Mouse (Mus musculus) hindbrain, embryonic 14.5 days (tissue): ENCODE data around the gene Tex48. TPM values are rescaled to one million over a fixed set of nuclear protein-coding genes. Genes with fewer than 3 reads are reported as not detected.

Experiments
- ATAC-seq: fragments of 200-750 bp; cut with Nextera tagmentation; 2 replicates; pipeline ENCODE4 v1.8.0; 2017; ENCODE audit warnings: moderate number of reproducible peaks, mild to moderate bottlenecking, moderate TSS enrichment, moderate library complexity; ENCODE audit not compliant: low FRiP score
- DNase-seq: peaks from one replicate; pipeline ENCODE4 v3.0.0-alpha.2; 2015; ENCODE audit warnings: low spot score
- H3K27ac ChIP-seq: fragments of 300-500 bp; sonication (generic); 2 replicates; pipeline ENCODE4 v1.5.1; 2014; ENCODE audit warnings: mild to moderate bottlenecking, moderate library complexity
- H3K27me3 ChIP-seq: fragments of 300-500 bp; sonication (generic); 2 replicates; pipeline ENCODE4 v1.6.1; 2014; ENCODE audit warnings: mild to moderate bottlenecking, low read length, mixed read lengths; ENCODE audit not compliant: control insufficient read depth, insufficient read depth
- H3K36me3 ChIP-seq: fragments of 300-500 bp; sonication (generic); replicated peaks from 2 replicates; pipeline ENCODE4 v1.6.1; 2014; ENCODE audit not compliant: control insufficient read depth, insufficient read depth
- H3K4me1 ChIP-seq: fragments of 300-500 bp; sonication (generic); replicated peaks from 2 replicates; pipeline ENCODE4 v1.6.1; 2014; ENCODE audit warnings: antibody characterized with exemption, low read length, mixed read lengths; ENCODE audit not compliant: control insufficient read depth, insufficient read depth
- H3K4me2 ChIP-seq: fragments of 300-500 bp; sonication (generic); replicated peaks from 2 replicates; pipeline ENCODE4 v1.6.1; 2014; ENCODE audit warnings: mild to moderate bottlenecking, moderate library complexity
- H3K4me3 ChIP-seq: fragments of 300-500 bp; sonication (generic); replicated peaks from 2 replicates; pipeline ENCODE4 v1.5.1; 2014; ENCODE audit warnings: mild to moderate bottlenecking, low read length
- H3K9ac ChIP-seq: fragments of 300-500 bp; sonication (generic); 2 replicates; pipeline ENCODE4 v1.6.1; 2014
- H3K9me3 ChIP-seq: fragments of 300-500 bp; sonication (generic); 2 replicates; pipeline ENCODE4 v1.6.1; 2016; ENCODE audit warnings: low read length; ENCODE audit not compliant: control insufficient read depth
- WGBS: fragments of 180-500 bp; shearing (Covaris S2); extraction: QIAGEN DNeasy Blood & Tissue Kit; methylation state at CpG from one replicate; pipeline ENCODE4 v1.1.7; 2014; 5-methylcytosine and 5-hydroxymethylcytosine counted together
- polyA plus RNA-seq: library from polyadenylated mRNA; unstranded; fragments of >200 nt; fragmentation: Nextera tagmentation; extraction: Ambion mirVana; gene quantifications from 2 replicates; pipeline ENCODE4 v1.2.1, GENCODE M21; 2014

The Tex48 gene
- not detected in 2 replicates for polyA plus RNA-seq

- Histone ChIP-seq H3K9me3 (no peaks in the 10 kb centered on the region), H3K4me3 (no peak within 1 kb of the TSS), H3K9ac (no peak within 1 kb of the TSS), H3K4me2 (no peak within 1 kb of the TSS), H3K4me1 (no peaks in the 10 kb centered on the region), H3K27me3 (no peaks in the 10 kb centered on the region), H3K36me3 (no peaks in the 10 kb centered on the region), H3K27ac (no peak within 1 kb of the TSS)
- WGBS: 55% methylated on average over 5 of the region's 5 CpGs
- no peak for DNase-seq
- ATAC-seq: no peak
Measured at GRCm38 (mm10) chr4:63622378-63622835, at the start of gene Tex48. Gene Tex48 (minus strand): TSS chr4:63622428.

DNA sequence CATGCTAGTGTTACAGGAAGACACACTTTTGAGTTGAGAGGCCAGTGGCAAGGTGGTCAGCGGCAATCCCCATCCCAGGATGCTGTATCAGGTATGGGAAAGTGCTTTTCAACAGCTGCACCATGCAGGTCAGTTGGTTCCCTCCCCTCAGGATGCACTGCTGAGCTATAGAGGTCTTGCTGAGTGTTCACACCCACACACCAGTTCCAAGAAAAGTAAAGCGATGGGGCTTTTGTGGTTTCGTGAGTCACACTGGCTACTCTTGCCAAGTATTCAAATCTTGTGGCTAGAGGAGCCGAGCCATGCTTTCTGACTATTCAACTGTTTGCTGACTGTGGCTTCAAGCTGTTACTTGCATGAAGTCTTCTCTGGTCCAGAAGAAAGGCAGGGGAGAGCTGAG lies 46.0 kb upstream of the Tex48 start:
- Histone ChIP-seq H3K4me2 (no peak overlapping the region), H3K27me3 (no peaks in the 10 kb centered on the region; the same call in 1 of the 2 replicates), H3K9me3 (no peaks in the 10 kb centered on the region), H3K4me1 (no peaks in the 10 kb centered on the region), H3K9ac (no peak overlapping the region), H3K36me3 (no peaks in the 10 kb centered on the region), H3K27ac (no peak overlapping the region), H3K4me3 (no peak overlapping the region)
- DNase-seq: no peak
- no peak for ATAC-seq
- 73% methylated on average over 4 of the region's 4 CpGs for WGBS

DNA sequence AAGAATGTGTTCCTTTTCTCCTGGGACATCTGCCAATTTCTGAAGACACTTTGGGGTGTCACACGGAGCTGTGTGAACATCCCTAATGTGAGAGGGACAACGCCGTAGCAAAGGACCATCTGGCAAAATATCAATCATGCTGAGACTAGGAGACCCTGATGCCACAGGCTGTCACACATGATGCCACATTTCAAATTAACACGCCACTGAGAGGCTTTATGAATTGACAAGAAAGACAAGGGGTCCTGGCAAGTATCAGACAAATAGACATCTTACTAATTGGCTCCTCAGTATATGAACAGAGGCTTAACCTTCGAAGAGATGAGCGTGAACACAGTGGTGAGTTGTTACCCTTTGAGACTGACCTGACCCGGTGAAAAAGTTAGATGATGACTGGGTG lies 43.5 kb upstream of the Tex48 start:
- Histone ChIP-seq H3K27ac (no peak overlapping the region), H3K4me2 (no peak overlapping the region), H3K4me1 (no peaks in the 10 kb centered on the region), H3K9me3 (no peaks in the 10 kb centered on the region), H3K27me3 (no peaks in the 10 kb centered on the region; the same call in 1 of the 2 replicates), H3K9ac (no peak overlapping the region), H3K36me3 (no peaks in the 10 kb centered on the region), H3K4me3 (no peak overlapping the region)
- no peak for DNase-seq
- WGBS: 44% methylated on average over 7 of the region's 7 CpGs
- ATAC-seq: peak; percentile 40; the same call in 1 of the 2 replicates

GRCm38 (mm10) chr4:63663279-63663678 lies 41.1 kb upstream of the Tex48 start, which contains the start of gene Gm11214:
Gene Gm11214 (minus strand): TSS chr4:63663379.
- Histone ChIP-seq H3K9ac (no peak within 1 kb of the TSS), H3K27me3 (no peaks in the 10 kb centered on the region), H3K36me3 (no peaks in the 10 kb centered on the region), H3K4me1 (no peaks in the 10 kb centered on the region), H3K4me3 (no peak within 1 kb of the TSS), H3K27ac (no peak within 1 kb of the TSS), H3K4me2 (no peak within 1 kb of the TSS), H3K9me3 (no peaks in the 10 kb centered on the region)
- DNase-seq (no peak), ATAC-seq (no peak)
- WGBS: 96% methylated on average over 6 of the region's 6 CpGs

DNA sequence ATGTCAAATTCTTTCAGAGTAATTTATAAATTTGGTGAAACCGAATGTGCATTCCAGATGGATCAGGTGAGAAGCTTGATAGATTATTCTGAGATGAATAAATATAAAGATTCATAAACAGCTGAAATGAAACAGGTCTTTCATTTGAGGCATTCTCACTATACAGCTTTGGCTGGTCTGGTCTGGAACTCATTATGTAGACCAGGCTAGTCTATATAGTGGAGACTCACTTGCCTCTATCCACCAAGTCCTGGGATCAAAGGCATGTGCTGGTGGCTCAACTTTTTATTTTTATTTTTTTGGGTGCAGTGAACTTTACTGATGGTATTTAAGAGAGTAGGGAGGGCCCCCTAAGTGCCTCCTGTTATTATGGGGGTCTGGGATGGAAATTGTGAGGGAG lies 39.6 kb upstream of the Tex48 start:
- no peak for ATAC-seq
- Histone ChIP-seq H3K9ac (no peak overlapping the region), H3K36me3 (no peaks in the 10 kb centered on the region), H3K27ac (no peak overlapping the region), H3K4me2 (no peak overlapping the region), H3K4me3 (no peak overlapping the region), H3K9me3 (no peaks in the 10 kb centered on the region), H3K4me1 (no peaks in the 10 kb centered on the region), H3K27me3 (no peaks in the 10 kb centered on the region)
- WGBS: 38% methylated on average over 1 of the region's 1 CpGs
- DNase-seq: no peak

DNA sequence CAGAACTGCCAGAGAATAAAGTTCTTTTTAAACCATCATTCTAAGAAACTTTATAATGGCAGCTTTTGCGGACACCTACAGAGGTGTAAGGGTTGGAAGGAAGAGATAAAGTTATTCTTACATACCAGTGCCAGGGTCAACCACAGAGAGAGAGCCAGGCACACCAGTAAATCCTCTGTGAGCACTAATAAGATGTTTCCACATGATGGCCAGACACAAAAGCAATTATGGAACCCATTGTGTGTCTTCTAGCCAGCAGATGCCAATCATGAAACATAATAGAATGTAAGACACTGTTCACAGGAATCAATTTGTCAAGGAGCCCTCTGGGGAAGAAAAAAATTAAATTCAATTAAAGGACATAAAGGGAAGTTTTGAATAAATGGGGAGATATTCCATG lies 39.2 kb upstream of the Tex48 start:
- no peak for DNase-seq
- no peak; the same call in 1 of the 2 replicates for ATAC-seq
- WGBS: 33% methylated on average over 1 of the region's 1 CpGs
- no peaks in the 10 kb centered on the region for H3K4me1 ChIP-seq
- H3K36me3 ChIP-seq: no peaks in the 10 kb centered on the region
- no peaks in the 10 kb centered on the region for H3K27me3 ChIP-seq
- no peak overlapping the region for H3K9ac ChIP-seq
- H3K4me3 ChIP-seq: no peak overlapping the region
- no peaks in the 10 kb centered on the region for H3K9me3 ChIP-seq
- no peak overlapping the region for H3K27ac ChIP-seq
- no peak overlapping the region for H3K4me2 ChIP-seq

DNA sequence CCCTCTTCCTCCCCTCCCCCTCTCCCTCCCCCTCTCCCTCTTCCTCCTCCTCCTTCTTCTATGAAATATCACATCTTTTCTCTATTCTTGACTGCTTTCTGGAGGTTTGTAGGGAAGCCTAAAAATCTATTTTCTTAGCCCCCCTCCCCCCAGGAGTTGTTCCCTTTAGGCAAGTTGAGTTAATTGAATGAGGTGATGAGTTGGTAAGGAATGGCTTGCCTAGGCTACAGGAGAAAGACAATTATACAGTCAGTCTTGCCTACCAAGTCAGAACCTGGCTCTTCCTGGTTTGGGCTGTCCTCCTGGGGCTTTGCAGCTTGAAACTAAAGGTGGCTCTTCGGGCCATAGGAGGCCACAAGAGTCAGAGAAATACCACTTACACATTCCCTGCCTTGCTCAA lies 37.5 kb upstream of the Tex48 start:
- H3K4me3 ChIP-seq: no peak overlapping the region
- H3K27me3 ChIP-seq: no peaks in the 10 kb centered on the region
- no peaks in the 10 kb centered on the region for H3K9me3 ChIP-seq
- H3K36me3 ChIP-seq: no peaks in the 10 kb centered on the region
- 88% methylated on average over 1 of the region's 1 CpGs for WGBS
- ATAC-seq (no peak), DNase-seq (no peak)
- H3K4me2 ChIP-seq: no peak overlapping the region
- H3K4me1 ChIP-seq: no peaks in the 10 kb centered on the region
- H3K9ac ChIP-seq: no peak overlapping the region
- no peak overlapping the region for H3K27ac ChIP-seq

GRCm38 (mm10) chr4:63659086-63659485 lies 36.9 kb upstream of the Tex48 start:
- WGBS: 28% methylated on average over 4 of the region's 4 CpGs
- H3K9ac ChIP-seq: no peak overlapping the region
- no peak for DNase-seq
- no peak overlapping the region for H3K4me3 ChIP-seq
- no peaks in the 10 kb centered on the region for H3K36me3 ChIP-seq
- no peak overlapping the region for H3K27ac ChIP-seq
- H3K9me3 ChIP-seq: no peaks in the 10 kb centered on the region
- no peaks in the 10 kb centered on the region for H3K27me3 ChIP-seq
- ATAC-seq: no peak
- no peak overlapping the region for H3K4me2 ChIP-seq
- H3K4me1 ChIP-seq: no peaks in the 10 kb centered on the region

- no peak overlapping the region for H3K4me2 ChIP-seq
- H3K9ac ChIP-seq: no peak overlapping the region
- H3K27me3 ChIP-seq: no peaks in the 10 kb centered on the region
- no peaks in the 10 kb centered on the region for H3K36me3 ChIP-seq
- WGBS: 78% methylated on average over 1 of the region's 1 CpGs
- ATAC-seq (no peak), DNase-seq (no peak)
- H3K9me3 ChIP-seq: no peaks in the 10 kb centered on the region
- H3K27ac ChIP-seq: no peak overlapping the region
- no peaks in the 10 kb centered on the region for H3K4me1 ChIP-seq
- no peak overlapping the region for H3K4me3 ChIP-seq
Measured at GRCm38 (mm10) chr4:63654381-63654780, 32.2 kb upstream of the Tex48 start.
